In genomic region chr3:70029260-70029659, GRCm38 (mm10) we compare ENCODE assay signal across 25 mouse cellular contexts. TPM values are rescaled to one million over a fixed set of nuclear protein-coding genes. Genes with fewer than 3 reads are reported as not detected.
"Had no signal": no experiment of that assay in that cellular context is flagged by ENCODE, and none has a peak within 500 bp of the region (broad histone marks: within the 10 kb centered on the region; RNA-seq: fewer than 3 reads in every experiment).

No protein-coding gene starts in this region.

- H3K36me3 ChIP-seq: midbrain, embryonic 10.5 days; midbrain, embryonic 12.5 days; neural tube, embryonic 13.5 days; neural tube, embryonic 15.5 days had no signal

- DNase-seq: lung, embryonic 14.5 days; lung, postnatal 10 days; lung, postnatal 4 days; midbrain, embryonic 14.5 days; retina, postnatal 1 day; right cerebral cortex, adult 18-20 months; right cerebral cortex, postnatal 25 days; right cerebral cortex, postnatal 4 days; spleen, adult 18-20 months; thymus, adult 18-20 months; thymus, postnatal 14 days; thymus, postnatal 36 days had no signal

- ATAC-seq: midbrain, embryonic 16.5 days had no signal

- H3K9ac ChIP-seq: lung, embryonic 14.5 days; midbrain, embryonic 12.5 days; neural tube, embryonic 13.5 days; neural tube, embryonic 15.5 days had no signal

- H3K4me3 ChIP-seq: midbrain, embryonic 10.5 days; midbrain, embryonic 12.5 days; myocyte; neural tube, embryonic 13.5 days; neural tube, embryonic 15.5 days had no signal

- H3K4me1 ChIP-seq: midbrain, embryonic 12.5 days; neural tube, embryonic 13.5 days; neural tube, embryonic 15.5 days had no signal

- H3K27ac ChIP-seq: midbrain, embryonic 10.5 days; midbrain, embryonic 12.5 days; neural tube, embryonic 13.5 days; neural tube, embryonic 15.5 days had no signal

- H3K4me2 ChIP-seq: lung, embryonic 14.5 days; midbrain, embryonic 12.5 days; neural tube, embryonic 13.5 days; neural tube, embryonic 15.5 days had no signal

- H3K27me3 ChIP-seq: midbrain, embryonic 12.5 days; neural tube, embryonic 13.5 days; neural tube, embryonic 15.5 days had no signal

- H3K9me3 ChIP-seq: midbrain, embryonic 10.5 days; midbrain, embryonic 12.5 days; neural tube, embryonic 13.5 days; neural tube, embryonic 15.5 days had no signal

RNA-seq across cellular contexts. Expression of gene Otol1, which starts 21.8 kb away (rescaled TPM):
- total RNA-seq: megakaryocyte, adult 5-6 weeks; megakaryocyte-erythroid progenitor cell, adult 5-6 weeks had no signal
- polyA plus RNA-seq: lung, embryonic 14.5 days; lung, embryonic 16.5 days; midbrain, embryonic 10.5 days; midbrain, embryonic 12.5 days; midbrain, embryonic 14.5 days; midbrain, embryonic 16.5 days; myocyte; neural tube, embryonic 11.5 days; neural tube, embryonic 15.5 days; small intestine, adult 2 months; stomach, embryonic 14.5 days; stomach, embryonic 16.5 days had no signal
